Mouse (Mus musculus) erythroblast, adult 5-6 weeks (primary cell): ENCODE data around the gene Prep. TPM values are rescaled to one million over a fixed set of nuclear protein-coding genes. Genes with fewer than 3 reads are reported as not detected.

ENCODE experiments used
- ATAC-seq: replicated peaks from 2 replicates; pipeline ENCODE4 v1.8.0; 2016; ENCODE audit warnings: moderate number of reproducible peaks, mild to moderate bottlenecking, moderate TSS enrichment, inconsistent platforms; ENCODE audit not compliant: poor library complexity, low FRiP score, severe bottlenecking
- total RNA-seq, 2 experiments: library from RNA; stranded (forward) in 1 of 2; stranded (reverse) in 1 of 2; fragments of 150-400 nt in 1 of 2; fragments of 200-764, 138-1000 nt in 1 of 2; gene quantifications; 2 replicates each; pipeline versions ENCODE4 v1.2.3 to v1.2.4; 2015 to 2017; ENCODE audit warnings: low replicate concordance in 2 of 2

Gene Prep
- 1.3 and 2.3 TPM in 2 replicates for total RNA-seq (2015; ENCODE audit: low replicate concordance)
- total RNA-seq (2017; ENCODE audit: low replicate concordance), result 1.8 and 2.8 TPM in 2 replicates

- peak; percentile 94 for ATAC-seq
Observed at GRCm38 (mm10) chr10:45066931-45067308, at the start of gene Prep. Gene Prep (plus strand): TSS chr10:45067203.

GRCm38 (mm10) chr10:45017352-45017751 lies 49.7 kb upstream of the Prep start:
- no peak for ATAC-seq

GRCm38 (mm10) chr10:45017851-45018250 lies 49.2 kb upstream of the Prep start:
- ATAC-seq, result no peak

DNA sequence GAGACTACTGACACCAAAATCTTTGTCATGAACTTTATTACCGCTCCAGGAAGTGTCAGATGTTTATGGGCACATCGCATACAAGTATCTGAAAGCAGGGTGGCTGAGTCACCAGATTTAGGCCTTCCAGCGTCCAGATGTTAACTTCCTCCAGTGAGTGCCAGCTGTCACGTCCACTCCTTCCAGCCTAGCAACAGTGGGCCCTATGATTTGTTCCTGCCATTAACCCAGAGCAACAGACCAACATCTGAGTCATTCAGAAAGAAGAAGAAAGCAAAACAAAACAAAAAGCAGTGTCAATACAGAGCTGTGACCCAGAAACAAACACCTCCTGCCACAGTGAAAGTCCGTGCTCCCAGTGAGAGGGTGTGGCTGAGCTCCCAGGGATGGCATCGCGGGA lies 47.6 kb upstream of the Prep start:
- ATAC-seq, result no peak

- no peak for ATAC-seq
Observed at GRCm38 (mm10) chr10:45019849-45020248, 47.2 kb upstream of the Prep start.

DNA sequence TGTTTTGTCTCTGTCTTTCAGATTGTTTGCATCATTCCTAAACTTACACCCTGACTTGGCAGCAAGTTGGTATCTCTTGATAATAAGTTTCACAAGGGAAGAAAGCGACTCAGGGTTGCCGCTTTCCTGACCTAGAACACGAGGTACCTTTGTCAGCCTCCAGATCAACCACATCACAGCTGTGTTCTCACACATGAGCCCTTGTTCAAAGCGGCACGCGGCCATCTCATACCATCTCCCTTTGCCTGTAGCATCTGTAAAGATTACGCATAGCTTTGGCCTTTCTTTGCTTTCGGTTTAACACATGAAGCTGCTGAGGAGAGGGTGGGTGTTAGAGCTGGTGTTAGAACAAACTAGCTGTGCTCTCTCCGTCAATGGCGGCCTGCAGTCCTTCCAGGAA lies 46.7 kb upstream of the Prep start:
- no peak for ATAC-seq

DNA sequence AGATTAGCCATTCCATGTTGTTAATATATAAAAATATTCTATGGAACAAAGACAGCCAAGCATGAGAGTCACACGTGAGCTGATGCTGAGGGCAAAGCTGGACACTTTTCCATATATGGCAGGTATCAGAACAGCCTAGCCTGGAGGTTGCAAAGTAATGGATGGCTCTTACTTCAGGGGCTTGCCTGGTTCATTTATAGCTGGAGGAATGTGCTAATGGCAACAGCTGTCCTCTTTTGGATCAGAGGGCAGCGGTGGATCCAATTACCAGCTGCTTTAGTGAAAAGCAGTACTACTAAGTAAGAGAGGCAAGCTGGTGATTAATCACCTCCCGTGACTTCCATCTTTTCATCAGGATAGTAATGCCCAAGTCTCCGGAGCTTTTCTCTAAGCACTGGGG lies 41.8 kb upstream of the Prep start:
- no peak for ATAC-seq

DNA sequence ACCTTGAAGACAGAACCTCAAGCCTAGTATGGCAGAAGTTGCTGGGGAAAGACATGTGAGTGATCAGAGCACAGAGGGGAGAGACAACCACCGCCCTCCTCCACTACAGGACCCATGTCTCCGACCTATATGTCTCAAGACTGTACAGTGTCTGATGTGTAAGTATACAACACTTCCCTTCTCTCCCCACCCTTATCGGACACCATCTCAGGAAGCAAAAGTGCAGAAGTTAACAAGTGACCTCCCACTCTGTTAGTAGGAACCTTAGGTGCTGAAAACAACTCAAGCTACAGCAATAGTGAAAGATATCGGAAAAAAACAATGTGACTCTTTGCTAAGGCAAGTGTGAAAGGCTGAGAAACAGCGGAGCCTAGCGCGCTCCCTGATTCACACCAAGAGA lies 40.1 kb upstream of the Prep start:
- ATAC-seq, result no peak

DNA sequence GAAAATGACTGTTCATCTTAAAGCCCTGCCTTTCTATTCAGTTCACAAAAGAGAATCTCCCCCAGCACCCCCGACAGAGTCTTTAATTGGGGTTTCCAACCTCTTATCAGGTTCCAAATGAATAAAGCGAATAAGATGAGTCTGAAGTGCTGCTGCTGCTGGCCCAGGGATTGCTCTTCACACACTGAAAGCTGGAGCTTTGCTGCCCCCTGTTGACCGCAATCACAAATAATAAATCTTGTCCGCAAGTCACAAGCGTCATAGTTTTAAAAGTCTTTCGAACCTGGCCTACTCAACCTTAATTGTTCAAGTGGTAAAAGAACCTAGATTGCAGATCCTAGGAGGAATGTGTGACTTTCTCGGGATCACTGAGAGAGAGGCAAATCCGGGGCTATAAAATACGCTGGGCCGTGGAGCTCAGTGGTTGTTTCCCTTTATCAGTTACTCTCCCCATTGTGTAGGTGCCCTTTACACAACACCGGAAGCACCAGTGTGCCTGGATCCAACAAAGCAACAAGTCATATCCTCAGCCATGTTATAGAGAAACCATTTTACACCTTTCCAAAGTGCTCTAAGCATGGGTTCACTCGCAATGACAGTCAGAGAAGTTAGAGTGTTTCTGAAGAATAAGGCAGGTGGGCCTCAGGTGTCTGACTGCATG lies 21.6 kb upstream of the Prep start:
- ATAC-seq, result 0 out of 2 replicates have a peak, but pooled peaks have one; percentile 64

GRCm38 (mm10) chr10:45048158-45048557 lies 18.8 kb upstream of the Prep start:
- ATAC-seq, result 0 out of 2 replicates have a peak, but pooled peaks have one; percentile 50

DNA sequence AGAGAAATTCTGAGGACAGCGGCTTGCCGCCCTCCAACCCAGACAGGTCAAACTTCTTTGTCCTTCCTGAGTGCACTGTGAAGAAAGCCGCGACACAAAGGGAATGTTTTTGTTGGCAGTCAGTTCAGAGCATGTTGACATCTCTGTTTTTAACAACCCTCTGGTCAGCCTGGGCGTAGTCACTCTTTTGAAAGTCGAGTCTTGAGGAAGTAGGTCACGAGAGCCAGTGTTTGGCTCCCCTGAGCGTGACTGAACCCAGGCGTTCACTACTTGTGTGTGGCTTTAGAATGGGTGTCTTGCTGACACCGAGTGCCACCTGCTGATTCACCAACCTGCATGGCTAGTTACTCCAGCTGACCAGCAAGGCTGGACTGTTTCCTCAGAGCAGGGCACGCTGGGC lies 18.4 kb upstream of the Prep start:
- no peak for ATAC-seq

DNA sequence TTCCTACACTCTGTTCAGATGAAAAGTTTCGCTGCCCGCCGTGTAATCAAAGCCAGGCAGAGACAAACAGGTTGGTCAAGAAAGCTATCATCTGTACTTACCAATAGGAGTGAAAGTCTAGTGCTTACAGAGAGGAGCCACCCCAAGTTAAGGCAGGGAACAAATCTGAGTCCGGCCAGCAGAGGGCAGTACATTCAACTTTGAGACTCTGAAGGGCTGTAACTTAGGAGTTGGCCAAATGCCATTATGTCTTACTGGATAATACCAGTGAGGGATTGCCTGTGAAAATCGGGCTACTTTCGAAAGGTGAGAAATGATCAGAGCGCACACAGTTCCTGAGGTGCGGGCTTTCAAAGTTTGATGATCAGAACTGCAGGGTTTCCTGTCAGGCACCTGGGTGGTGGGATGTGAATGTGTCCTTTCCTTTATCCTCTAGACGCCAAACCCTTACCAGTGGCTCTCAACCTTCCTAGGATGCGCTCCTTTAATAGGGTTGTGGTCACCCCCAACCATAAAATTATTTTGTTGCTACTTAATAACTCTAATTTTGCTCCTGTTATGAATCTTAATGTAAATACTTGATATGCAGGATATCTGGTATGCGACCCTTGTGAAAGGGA lies 15.8 kb upstream of the Prep start:
- peak; percentile 83 for ATAC-seq

DNA sequence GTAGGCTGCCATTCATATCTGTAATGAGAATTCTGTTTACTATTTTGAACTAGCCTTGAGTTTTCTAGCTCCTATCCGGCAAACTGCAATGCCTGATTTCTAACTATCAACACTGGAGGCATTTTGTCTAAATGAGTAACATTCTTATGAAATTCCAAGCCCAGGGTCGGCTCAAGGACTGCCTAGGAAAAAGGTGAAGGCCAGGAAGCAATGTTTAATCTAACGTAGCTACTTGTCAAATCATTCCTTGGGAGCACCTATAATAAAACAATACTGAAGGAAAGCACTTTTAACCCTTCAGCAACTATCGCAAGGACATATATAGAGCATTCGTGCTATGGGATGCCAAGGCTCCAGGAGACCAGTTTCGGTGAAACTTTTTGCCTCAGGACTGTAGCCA lies 8.6 kb upstream of the Prep start:
- ATAC-seq, result no peak

DNA sequence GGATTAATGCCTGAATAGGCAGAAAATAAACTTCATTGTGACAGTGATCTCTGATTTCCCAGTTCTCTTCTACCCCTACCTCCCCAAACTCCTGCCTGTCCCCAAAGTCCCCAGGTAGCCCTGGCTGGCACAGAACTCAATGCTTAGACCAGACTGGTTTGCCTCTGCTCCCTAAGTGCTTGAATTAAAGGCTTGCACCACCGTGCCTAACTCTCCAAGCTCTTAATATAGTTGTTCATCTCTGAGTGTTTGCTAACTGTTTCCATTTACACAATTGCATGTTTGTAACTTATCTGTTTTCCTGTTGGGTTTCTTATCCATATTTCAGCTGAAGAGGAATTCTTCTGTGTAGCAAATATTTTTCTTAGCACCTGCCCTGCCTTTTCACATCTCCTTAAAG lies 6.2 kb upstream of the Prep start:
- no peak for ATAC-seq

- no peak for ATAC-seq
Observed at GRCm38 (mm10) chr10:45066131-45066930, 672 bp upstream of the Prep start.

DNA sequence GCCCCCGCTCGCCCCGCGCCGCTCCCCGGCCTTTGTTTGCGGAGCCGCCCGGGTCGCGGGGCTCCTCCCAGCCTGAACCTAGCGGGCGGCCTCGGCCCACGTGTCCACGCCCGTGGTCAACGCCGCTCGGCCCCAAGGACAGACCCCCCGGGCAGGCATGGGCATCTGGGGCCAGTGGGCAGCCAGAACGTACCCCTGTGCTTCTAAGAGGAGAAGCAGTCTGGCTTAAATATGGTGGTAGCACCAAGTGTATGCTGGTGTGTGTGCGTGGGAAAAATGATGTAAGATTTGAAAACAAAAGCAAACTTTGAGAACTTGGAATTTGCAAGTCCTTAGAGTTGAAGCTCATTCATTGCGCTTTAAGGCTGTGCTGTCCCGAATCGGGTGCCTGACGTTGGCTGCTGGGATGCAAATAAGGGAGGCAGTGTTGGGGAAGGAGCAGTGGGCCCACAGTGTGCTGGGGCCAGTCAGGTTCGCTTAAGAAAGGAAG lies 478 bp downstream of the Prep start:
- ATAC-seq, result no peak

DNA sequence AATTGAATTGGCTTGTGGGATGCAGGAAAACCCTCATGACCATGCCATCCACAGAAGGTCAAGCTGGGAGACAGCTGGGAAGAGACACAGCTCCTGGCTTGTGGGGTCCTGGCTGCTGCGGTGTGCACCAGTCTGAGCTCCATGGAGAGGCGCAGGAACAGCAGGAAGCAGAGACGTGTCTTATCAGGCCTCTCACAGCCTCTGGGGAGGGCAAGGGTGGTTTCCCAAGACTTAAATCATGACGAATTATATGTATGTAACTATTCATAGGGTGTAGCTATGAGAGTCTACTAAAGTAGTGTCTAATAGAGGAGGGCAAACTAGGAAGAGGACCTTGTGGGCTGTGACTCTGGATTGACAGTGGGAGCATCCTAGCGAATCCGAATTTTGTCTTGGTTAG lies 2.6 kb downstream of the Prep start:
- no peak for ATAC-seq

- no peak for ATAC-seq
Observed at GRCm38 (mm10) chr10:45070362-45070761, 3.4 kb downstream of the Prep start.

DNA sequence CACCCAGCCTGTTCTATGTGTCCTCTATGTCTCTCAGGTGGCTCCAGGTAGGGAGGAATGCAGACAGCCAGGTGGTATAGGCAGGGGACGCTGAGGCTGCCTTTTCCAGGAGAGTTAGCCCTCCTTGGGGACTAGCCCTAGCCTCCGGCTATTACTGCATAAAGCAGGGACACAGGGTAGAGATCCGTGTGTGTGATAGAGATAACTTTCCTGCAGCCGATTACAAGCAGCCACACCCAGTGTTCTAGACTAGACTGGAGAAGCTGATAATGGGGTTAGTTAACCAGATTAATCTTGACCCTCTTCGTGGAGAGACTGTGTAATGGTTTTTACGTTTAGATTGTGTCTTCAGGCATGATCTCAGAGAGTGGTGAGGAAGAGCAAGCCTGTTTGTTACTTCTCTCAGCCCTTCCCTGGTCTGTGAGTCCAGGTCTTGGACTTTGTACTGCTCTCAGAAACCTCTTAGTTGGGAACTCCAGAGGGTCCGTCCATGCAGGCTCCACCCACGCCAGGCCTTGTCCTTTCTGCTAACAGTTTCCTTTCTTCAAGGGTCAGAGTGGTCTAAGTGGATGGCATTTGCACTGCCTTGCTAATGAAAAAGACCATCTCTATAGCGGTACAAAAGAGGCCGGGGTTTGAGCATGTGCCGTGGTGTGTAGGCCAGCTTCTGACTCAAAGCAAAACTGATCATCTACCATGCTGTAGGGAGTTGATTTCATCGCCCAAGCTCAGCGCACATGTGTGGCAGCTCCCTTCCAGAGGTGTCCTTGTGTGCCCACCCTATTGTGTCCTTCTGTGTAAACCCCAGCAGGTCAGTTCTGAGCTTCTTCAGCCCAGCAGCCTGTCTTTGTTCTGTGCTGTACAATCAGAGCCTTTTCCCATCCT lies 4.2 kb downstream of the Prep start:
- no peak for ATAC-seq

- ATAC-seq, result no peak
Observed at GRCm38 (mm10) chr10:45072339-45072738, 5.3 kb downstream of the Prep start.
